Mouse (Mus musculus): ENCODE measurements around the gene 9930021J03Rik. TPM values are rescaled to one million over a fixed set of nuclear protein-coding genes. Genes with fewer than 3 reads are reported as not detected.

Gene 9930021J03Rik
- total RNA-seq, 1 experiment from 2014 or later = 18.6 TPM

GRCm38 (mm10) chr19:29696309-29696708 lies 109.5 kb downstream of the 9930021J03Rik start:
- DNase-seq = no peak

GRCm38 (mm10) chr19:29695071-29695470 lies 110.7 kb downstream of the 9930021J03Rik start:
- no peak for DNase-seq

DNA sequence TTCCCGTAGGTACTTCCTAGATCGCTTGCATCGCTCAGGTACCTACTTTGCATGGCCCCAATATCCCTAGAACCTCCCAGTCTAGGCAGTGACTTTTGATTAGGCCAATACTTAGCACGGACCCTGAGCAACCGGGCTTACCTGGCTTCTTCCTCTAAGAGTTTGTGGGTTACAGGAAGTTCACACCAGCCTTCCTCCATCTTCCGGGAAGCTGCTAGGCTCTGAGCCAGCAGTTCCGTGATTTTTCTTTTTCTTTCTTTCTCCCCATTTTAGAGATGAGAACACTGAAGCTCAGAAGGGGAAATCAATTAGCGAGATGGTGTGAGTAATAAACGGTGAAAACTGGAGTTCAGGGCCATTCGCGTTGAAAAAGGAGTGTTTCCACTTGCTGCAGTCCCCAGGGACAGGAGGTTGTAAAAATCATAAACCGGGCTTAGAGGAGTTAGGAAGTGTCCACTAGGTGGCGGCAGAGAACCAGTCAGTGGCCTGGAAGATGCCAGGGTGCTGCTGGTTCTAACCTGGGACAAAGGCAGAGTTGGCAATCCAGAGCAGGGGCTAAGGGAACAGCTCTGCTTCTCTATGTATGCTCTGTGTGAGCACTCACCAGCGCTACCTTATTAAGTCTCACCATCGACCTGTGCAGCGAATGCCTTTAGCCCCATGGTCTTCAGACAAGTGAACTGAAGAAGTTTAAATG lies 121.8 kb downstream of the 9930021J03Rik start:
- DNase-seq = peak; percentile 76

- DNase-seq = no peak
These were observed 125.3 kb downstream of the 9930021J03Rik start for GRCm38 (mm10) chr19:29680182-29681152.

DNA sequence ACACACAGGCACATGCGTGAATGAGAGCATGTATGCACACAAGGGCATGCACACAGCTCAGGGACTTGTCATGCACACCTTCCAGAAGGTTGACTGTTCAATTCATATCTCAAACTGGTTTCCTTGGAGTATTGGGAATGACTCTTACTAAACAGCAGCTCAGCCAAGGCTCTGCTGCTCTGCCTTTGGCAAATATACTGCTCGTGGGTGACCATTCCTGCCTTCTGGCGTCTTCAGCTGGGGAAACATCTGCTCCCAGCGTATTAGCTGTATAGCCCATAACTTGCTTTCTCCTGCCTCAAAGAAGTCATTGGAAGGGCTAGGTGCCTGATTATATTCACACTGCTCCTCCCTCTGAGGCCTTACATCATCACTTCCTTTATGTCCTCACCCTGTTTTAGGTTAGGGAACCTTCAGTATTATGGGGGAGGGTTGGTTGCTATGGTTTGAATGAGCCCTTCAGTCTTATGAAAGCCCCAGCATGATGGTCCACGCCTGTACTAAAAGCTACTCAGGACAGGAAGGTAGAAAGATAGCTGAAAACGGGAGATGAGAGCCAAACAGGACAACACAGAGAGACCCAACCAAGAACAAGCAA lies 127.5 kb downstream of the 9930021J03Rik start:
- DNase-seq = no peak

DNA sequence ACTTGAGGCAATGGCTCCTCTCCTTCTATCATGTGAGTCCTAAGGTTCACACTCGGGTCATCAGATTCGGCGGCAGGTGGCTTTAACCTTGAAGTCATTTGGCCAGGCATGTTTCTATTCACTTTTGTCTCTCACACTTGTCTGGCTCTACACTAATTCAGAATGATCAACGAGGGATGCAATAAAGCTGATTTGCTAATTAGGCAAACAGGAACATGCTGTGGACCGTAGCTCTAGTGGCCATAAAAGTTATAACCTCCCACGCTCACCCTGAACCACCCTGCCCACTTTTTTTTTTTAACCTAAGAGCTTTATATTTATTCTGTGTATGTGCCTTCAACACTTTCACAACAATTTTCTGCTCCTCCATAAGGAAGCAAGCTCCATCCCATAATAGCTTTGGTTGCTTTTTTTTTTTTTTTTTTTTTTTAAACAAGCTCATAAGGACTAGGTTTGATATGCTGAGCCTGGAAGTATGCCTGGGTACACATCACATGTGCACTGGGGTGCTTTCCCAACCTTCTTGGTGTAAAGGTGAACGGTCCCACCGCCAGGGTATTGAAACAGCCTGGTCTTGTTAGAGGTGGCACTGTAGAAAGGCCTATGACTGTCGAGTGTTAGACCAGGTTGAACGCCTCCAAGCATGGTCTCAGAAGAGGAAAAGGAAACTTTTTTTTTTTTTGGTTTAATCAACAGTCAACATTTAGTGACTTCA lies 129.2 kb downstream of the 9930021J03Rik start:
- DNase-seq = no peak

GRCm38 (mm10) chr19:29675562-29676078 lies 130.2 kb downstream of the 9930021J03Rik start:
- no peak for DNase-seq

DNA sequence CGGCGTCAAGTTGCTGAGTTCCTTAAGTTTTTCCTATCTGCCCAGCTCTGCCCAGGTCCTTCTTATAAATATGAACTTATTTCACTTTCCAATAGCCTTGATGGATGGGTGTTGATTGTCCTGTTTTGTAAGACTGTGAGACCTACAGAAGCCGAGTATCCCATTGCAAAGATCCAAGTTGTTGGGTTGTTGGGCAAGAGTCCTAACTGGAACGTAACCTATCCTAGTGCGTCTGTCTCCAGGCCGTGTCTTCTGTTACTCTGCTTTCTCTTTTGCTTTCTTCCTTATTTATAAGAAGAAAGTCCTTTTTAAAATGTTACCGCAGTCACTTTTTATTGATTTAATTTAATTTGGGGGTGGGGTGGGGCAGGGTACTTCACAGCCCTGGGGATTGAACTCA lies 130.8 kb downstream of the 9930021J03Rik start:
- DNase-seq = no peak

- DNase-seq = no peak
These were observed 133.1 kb downstream of the 9930021J03Rik start for GRCm38 (mm10) chr19:29672660-29673059.

DNA sequence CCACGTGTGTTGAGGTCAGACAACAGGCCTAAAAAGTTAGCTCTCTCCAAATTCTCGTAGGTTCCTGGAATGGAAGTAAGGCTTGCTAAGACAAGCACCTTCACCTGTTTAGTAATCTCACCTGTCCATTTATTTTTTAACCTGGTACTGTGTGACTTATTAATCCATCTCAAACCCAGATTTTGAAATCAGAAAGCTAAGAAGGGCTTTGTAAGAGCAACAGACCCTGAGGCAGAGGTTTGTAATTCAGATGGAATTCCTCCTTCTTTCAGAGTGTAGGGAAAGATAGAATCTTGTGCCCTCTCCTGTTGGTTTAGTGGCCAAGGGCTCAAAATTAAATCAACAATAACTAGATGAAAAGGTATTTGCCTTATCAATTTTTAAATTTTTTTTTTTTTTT lies 134.6 kb downstream of the 9930021J03Rik start:
- no peak for DNase-seq

DNA sequence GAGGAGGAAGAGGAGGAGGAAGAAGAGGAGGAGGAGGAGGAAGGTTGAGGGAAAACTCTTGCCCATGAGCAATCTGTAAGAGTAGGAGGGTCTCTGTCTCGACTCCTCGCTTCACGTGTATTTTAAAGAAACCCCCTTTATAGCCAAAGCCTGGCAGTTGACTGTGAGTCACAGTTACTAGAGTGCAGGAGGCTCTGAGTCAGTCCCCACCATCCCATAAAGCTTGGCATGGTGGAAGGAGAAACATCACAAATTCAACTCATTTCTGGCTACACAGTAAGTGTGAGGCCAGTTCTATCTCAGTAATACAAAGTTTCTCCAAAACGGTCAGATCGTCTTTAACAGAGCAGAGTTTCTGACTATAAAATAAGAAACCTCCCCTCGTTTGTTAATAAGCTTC lies 135.5 kb downstream of the 9930021J03Rik start:
- no peak for DNase-seq

GRCm38 (mm10) chr19:29668135-29668534 lies 137.7 kb downstream of the 9930021J03Rik start:
- no peak for DNase-seq

- DNase-seq = peak; percentile 15
These were observed 138.7 kb downstream of the 9930021J03Rik start for GRCm38 (mm10) chr19:29666965-29667594.

- no peak for DNase-seq
These were observed 139.6 kb downstream of the 9930021J03Rik start for GRCm38 (mm10) chr19:29666164-29666563.

DNA sequence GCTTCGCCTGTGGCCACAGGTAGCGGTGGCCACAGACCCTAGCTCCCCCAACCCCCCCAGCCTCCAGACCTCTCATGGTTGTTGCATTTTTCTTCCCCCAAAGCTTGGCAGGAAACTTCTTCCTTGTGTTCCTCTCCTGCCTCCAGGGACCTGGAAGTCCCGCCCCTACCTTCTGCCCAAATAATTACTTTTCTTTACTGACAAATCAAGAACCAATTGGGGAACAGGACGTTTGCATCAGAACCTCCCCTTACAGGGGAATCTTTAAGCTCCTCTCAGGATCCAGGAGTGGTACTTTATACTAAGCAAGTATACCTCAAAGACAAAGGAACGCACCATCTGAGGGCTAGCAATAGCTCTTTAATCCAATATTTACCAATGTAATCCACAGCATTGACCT lies 140.9 kb downstream of the 9930021J03Rik start:
- no peak for DNase-seq

Other genes starting within 250 kb of the 9930021J03Rik start
- 51.7 and 55.0 TPM in 2 replicates for gene Ermp1, start 157.6 kb downstream of the 9930021J03Rik start, total RNA-seq (2021)
- not detected in 2 replicates for gene Mlana, start 108.2 kb downstream of the 9930021J03Rik start, total RNA-seq (2021)
- gene Ranbp6, start 7.0 kb upstream of the 9930021J03Rik start, total RNA-seq (2021) = 15.5 and 16.9 TPM in 2 replicates
- 9.0 and 12.9 TPM in 2 replicates for gene Il33, start 119.1 kb upstream of the 9930021J03Rik start, total RNA-seq (2021)
- gene Trpd52l3, start 197.8 kb upstream of the 9930021J03Rik start, total RNA-seq (2021) = not detected in 2 replicates
- 48.1 and 56.1 TPM in 2 replicates for gene Uhrf2, start 224.5 kb upstream of the 9930021J03Rik start, total RNA-seq (2021)